Mouse (Mus musculus) heart, adult 9 months (tissue): ENCODE results near the gene Eif3d.
"Not testable (repeated sequence)": the region's sequence is repeated elsewhere in the genome, so short reads cannot be mapped to it uniquely, and the experiment has no call there.

ENCODE experiments used
- DNase-seq, 2 experiments: peaks; one replicate each; pipeline ENCODE4 v3.0.0; 2022; ENCODE audit warnings: low spot score in 2 of 2

Eif3d gene

GRCm38 (mm10) chr15:77970470-77971292, at the start of gene Eif3d:
Eif3d (minus strand) TSS chr15:77970813.
- DNase-seq: peak; percentile 97 to 98

GRCm38 (mm10) chr15:78014046-78014445, 43.4 kb upstream of the Eif3d start:
- DNase-seq: no peak

GRCm38 (mm10) chr15:78008206-78008605, 37.6 kb upstream of the Eif3d start:
- not testable (repeated sequence) for DNase-seq

- no peak for DNase-seq
Measured at GRCm38 (mm10) chr15:78003929-78004328, 33.3 kb upstream of the Eif3d start.

GRCm38 (mm10) chr15:78001400-78001799, 30.8 kb upstream of the Eif3d start:
- no peak for DNase-seq

- DNase-seq: no peak
Measured at GRCm38 (mm10) chr15:77988541-77988940, 17.9 kb upstream of the Eif3d start.

- no peak for DNase-seq
Measured at GRCm38 (mm10) chr15:77983391-77983790, 12.8 kb upstream of the Eif3d start.

GRCm38 (mm10) chr15:77982195-77982939, 11.8 kb upstream of the Eif3d start:
- no peak for DNase-seq

- no peak for DNase-seq
Measured at GRCm38 (mm10) chr15:77981181-77981680, 10.6 kb upstream of the Eif3d start.

GRCm38 (mm10) chr15:77979427-77979865, 8.8 kb upstream of the Eif3d start:
- DNase-seq: no peak

- no peak for DNase-seq
Measured at GRCm38 (mm10) chr15:77977663-77978062, 7.0 kb upstream of the Eif3d start.

GRCm38 (mm10) chr15:77974165-77974841, 3.7 kb upstream of the Eif3d start:
- DNase-seq: no peak

GRCm38 (mm10) chr15:77969940-77970469, 608 bp downstream of the Eif3d start:
- no peak for DNase-seq

GRCm38 (mm10) chr15:77965117-77965528, 5.5 kb downstream of the Eif3d start:
- DNase-seq: no peak

GRCm38 (mm10) chr15:77962447-77962846, 8.2 kb downstream of the Eif3d start:
- no peak for DNase-seq

GRCm38 (mm10) chr15:77960693-77961092, 9.9 kb downstream of the Eif3d start:
- no peak for DNase-seq

GRCm38 (mm10) chr15:77958071-77958470, 12.5 kb downstream of the Eif3d start:
- DNase-seq: no peak

GRCm38 (mm10) chr15:77957625-77958024, 13.0 kb downstream of the Eif3d start:
- DNase-seq: no peak

- peak; percentile 71 to 82 for DNase-seq
Measured at GRCm38 (mm10) chr15:77956404-77956901, 14.2 kb downstream of the Eif3d start, which contains the start of gene Foxred2. Foxred2 (minus strand) TSS chr15:77956722.

- no peak for DNase-seq
Measured at GRCm38 (mm10) chr15:77955440-77956403, 14.9 kb downstream of the Eif3d start.
